Mouse (Mus musculus) C2C12 (cell line): Measurements from ENCODE around the gene Tbc1d8.

ENCODE experiments used
- CEBPB ChIP-seq: IDR thresholded peaks from one replicate; pipeline ENCODE4 v1.6.1; 2011; ENCODE audit warnings: low read depth, mild to moderate bottlenecking, control low read depth, moderate library complexity
- CTCF ChIP-seq: IDR thresholded peaks from one replicate; pipeline ENCODE4 v1.5.1; 2011; ENCODE audit not compliant: control insufficient read depth, insufficient read depth, insufficient read length
- MAX ChIP-seq: IDR thresholded peaks from one replicate; pipeline ENCODE4 v1.6.1; 2011; ENCODE audit warnings: mild to moderate bottlenecking, control low read depth
- MYOD1 ChIP-seq: IDR thresholded peaks from one replicate; pipeline ENCODE4 v1.6.1; 2011; ENCODE audit warnings: low read depth; ENCODE audit not compliant: control insufficient read depth, insufficient read length
- MYOG ChIP-seq: IDR thresholded peaks from one replicate; pipeline ENCODE4 v1.6.1; 2011; ENCODE audit not compliant: control insufficient read depth, insufficient read length; ENCODE audit errors: extremely low read depth
- USF1 ChIP-seq: IDR thresholded peaks from one replicate; pipeline ENCODE4 v1.6.1; 2011; ENCODE audit warnings: low read depth, mild to moderate bottlenecking, control low read depth, moderate library complexity

DNA sequence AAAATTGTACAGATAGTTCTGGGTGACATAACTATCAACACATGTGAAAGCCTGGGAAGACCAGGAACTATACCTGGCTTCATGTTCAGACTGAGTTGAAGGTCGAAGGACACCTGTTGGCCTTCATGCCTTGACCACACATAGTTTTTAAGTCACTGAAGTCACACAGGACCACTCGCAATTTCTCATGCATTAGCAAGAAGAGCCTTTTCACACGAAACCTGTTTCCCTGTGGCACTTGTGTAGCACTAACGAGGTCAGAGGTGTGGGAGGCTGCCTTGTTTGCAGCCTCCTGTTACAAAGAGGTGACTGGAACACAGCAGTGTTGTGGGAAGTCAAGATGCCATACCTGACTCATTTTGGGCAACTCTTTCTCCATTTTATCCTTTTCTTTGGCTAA, 105.2 kb downstream of the Tbc1d8 start:
- TF ChIP-seq CTCF (no peak), MAX (no peak), MYOD1 (no peak), MYOG (no peak), USF1 (no peak), CEBPB (no peak)
